Mouse (Mus musculus): ENCODE measurements around the gene Ptch2.

DNA sequence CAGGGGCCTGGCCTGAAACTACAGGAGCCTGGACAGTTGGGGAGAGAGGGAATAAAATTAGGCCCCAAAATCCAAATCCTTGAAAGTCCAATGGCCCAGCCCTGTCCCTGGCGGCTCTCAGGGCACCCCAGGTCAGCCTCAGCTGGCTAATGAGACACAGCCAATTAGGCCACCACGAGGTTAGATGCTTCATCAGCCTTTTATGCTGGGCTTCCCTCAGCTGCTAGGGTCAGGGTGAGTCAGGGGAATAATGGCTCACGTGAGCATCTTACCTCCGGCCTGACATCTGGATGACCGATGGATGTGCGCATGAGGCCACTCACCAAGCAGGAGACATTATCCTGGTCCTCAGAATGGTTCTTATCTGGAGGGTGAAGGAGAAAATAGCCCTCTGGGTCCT lies 34.9 kb downstream of the Ptch2 start:
- TF ChIP-seq CTCF (IDR thresholded peaks at IDR 0.05; ENCODE audit: low read depth) = no peak
- no peak for TF ChIP-seq EP300 (optimal IDR thresholded peaks at IDR 0.05)

All from stomach, postnatal 0 days (tissue).